Mouse (Mus musculus) forelimb bud, embryonic 11.5 days (tissue): Measurements from ENCODE around the gene Vmn1r42.
"Not testable (repeated sequence)": the region's sequence is repeated elsewhere in the genome, so short reads cannot be mapped to it uniquely, and the experiment has no call there.

Experiments used
- DNase-seq: peaks from one replicate; pipeline ENCODE4 v3.0.0-alpha.2; 2012; ENCODE audit warnings: low read depth, low spot score

Vmn1r42 gene

GRCm38 (mm10) chr6:89876313-89876712 is at the start of gene Vmn1r42, which contains the start of gene Vmn1r43:
Gene Vmn1r42, minus strand, starts transcription at chr6:89876413.
Gene Vmn1r43, minus strand, starts transcription at chr6:89876413.
- not testable (repeated sequence) for DNase-seq

- no peak for DNase-seq
These were observed 7.6 kb upstream of the Vmn1r42 start for GRCm38 (mm10) chr6:89883812-89884211.

DNA sequence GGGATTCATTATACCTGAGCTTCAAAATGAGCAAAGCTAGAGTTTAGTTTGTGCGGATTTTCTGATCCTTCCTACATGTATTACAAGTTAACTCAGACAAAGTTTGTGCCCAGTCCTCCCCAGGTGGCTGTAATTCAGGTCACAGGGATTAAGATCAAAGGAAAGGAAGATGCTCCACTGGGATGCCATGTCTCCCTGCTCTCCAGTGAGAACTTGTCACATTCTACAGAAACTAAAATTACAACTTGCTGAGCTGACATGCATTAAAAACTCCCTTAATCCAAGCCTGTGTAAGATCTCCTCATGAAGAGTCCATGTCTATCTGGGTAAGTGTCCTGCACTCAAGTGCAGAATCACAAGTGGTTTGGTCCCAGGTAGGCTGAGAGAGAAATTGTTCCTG is 7.1 kb upstream of the Vmn1r42 start, which contains the start of gene Vmn1r44:
Gene Vmn1r44, plus strand, starts transcription at position 301 of the 400 bp plus-strand sequence.
- no peak for DNase-seq

DNA sequence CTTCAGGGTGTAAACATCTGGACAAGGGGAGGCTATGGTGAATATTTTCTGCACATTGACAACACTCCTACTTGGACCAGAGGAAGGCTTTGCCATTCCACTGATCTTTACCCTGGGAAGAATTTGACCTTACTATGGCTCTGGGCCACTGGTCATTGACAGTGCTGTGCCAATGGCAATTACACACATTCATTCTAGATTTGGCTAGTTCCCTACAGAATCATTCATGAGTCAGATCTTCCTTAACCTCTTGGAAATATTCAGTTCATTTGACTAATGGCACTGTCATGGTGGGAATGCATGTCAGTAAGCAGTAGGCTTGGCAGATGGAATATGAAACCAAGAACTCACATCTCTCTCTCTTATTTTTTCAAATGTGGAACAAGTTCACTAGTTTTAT is 4.7 kb upstream of the Vmn1r42 start:
- DNase-seq, result no peak

DNA sequence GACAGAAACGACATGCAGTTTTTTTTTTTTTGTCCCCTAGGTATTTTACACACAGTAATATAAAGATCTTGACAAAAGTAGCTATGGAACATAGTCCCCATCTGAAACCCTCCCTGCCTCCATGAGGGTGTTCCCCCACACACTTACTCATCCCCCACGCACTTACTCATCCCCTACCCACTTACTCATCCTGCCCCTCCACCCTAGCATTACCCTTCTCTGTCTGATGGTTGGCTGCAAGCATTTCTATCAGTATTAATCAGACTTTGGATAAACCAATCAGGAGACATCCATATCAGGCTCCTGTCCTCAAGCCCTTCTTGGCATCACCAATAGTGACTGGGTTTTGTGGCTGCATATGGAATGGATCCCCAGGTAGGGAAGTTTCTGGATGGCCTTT is 750 bp upstream of the Vmn1r42 start:
- no peak for DNase-seq

DNA sequence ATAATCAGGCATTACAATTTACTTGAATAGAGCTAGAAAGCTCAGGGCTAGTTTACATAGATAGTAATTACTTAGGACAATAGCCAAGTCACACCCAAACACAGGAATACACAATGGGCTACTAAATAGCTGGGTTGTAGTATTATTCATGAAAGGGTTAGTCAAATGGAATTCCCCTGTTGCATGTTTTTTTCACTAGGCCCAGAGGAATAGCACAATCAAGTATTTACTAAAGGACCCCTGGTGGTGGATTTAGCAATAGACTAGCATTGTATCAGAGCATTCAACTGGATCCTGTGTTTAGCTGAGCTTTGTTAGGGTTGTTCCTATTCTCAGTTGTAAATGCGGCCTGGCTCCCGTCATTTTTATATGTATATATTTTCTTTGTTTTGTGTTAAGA is 8.2 kb downstream of the Vmn1r42 start:
- DNase-seq, result no peak

DNA sequence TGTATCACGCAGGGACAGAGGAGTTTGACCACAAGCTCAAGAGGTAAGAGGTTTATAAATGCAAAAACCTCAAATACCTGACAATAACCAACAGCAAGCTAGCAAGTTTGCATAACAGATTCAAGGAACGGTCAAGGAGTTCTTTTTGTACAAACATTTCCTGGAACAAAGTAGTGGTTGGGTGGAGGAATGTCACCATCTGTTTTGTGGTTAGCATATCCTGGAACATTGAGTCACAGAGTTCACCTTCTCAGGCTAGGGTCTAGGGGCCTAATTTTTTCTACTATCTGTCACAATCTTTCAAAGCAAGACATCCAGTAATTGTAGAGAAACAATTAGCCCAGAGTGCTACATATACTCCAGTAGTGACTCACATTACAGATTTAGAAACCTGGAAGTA is 8.9 kb downstream of the Vmn1r42 start:
- DNase-seq, result no peak

DNA sequence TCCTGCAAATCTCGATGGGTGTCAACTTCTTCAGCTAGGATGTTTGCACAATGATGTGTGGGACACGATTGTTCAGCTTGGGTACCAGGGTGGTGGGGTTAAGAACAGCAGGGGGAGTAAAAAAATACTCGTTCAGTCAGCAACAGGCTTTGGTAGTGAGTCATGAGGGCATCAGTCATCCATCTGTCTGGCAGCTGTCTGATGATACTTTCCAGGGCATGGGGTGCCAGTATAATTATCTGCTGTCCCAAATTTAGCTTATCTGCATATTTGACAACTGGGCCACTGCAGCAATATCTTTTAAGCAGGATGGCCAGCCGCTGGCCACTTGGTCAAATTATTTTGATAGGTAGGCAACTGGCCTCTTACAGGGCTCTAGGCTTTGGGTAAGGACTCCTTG is 12.4 kb downstream of the Vmn1r42 start:
- no peak for DNase-seq

- DNase-seq, result no peak
These were observed 16.4 kb downstream of the Vmn1r42 start for GRCm38 (mm10) chr6:89859839-89860238.

GRCm38 (mm10) chr6:89857552-89857951 is 18.7 kb downstream of the Vmn1r42 start:
- no peak for DNase-seq
